Mouse (Mus musculus) kidney, embryonic 14.5 days (tissue): ENCODE results near the gene Tmem219. TPM values are rescaled to one million over a fixed set of nuclear protein-coding genes. Genes with fewer than 3 reads are reported as not detected.
A peak's percentile ranks its signal among the peaks of the same experiment; 100 is the strongest.
"Not testable (repeated sequence)": the region's sequence is repeated elsewhere in the genome, so short reads cannot be mapped to it uniquely, and the experiment has no call there.

Experiments used
- ATAC-seq: fragments of 200-750 bp; cut with Nextera tagmentation; 2 replicates; pipeline ENCODE4 v1.8.0; 2017; ENCODE audit warnings: moderate number of reproducible peaks, mild to moderate bottlenecking, moderate TSS enrichment, moderate library complexity; ENCODE audit not compliant: low FRiP score, low TSS enrichment
- H3K27ac ChIP-seq: fragments of 300-500 bp; sonication (generic); 2 replicates; pipeline ENCODE4 v1.5.1; 2014; ENCODE audit warnings: low read depth, mild to moderate bottlenecking, low read length, moderate library complexity, mixed read lengths
- H3K27me3 ChIP-seq: fragments of 300-500 bp; sonication (generic); 2 replicates; pipeline ENCODE4 v1.6.1; 2014; ENCODE audit warnings: mild to moderate bottlenecking, low read length; ENCODE audit not compliant: control insufficient read depth, insufficient read depth
- H3K36me3 ChIP-seq: fragments of 300-500 bp; sonication (generic); 2 replicates; pipeline ENCODE4 v1.6.1; 2014; ENCODE audit warnings: low read length, mixed read lengths; ENCODE audit not compliant: control insufficient read depth, insufficient read depth
- H3K4me1 ChIP-seq: fragments of 300-500 bp; sonication (generic); 2 replicates; pipeline ENCODE4 v1.6.1; 2014; ENCODE audit warnings: low read length, mixed read lengths; ENCODE audit not compliant: control insufficient read depth, insufficient read depth
- H3K4me2 ChIP-seq: fragments of 300-500 bp; sonication (generic); replicated peaks from 2 replicates; pipeline ENCODE4 v1.6.1; 2014; ENCODE audit warnings: low read depth, mild to moderate bottlenecking, low read length
- H3K4me3 ChIP-seq: fragments of 300-500 bp; sonication (generic); 2 replicates; pipeline ENCODE4 v1.5.1; 2014; ENCODE audit warnings: mild to moderate bottlenecking, low read length
- H3K9ac ChIP-seq: fragments of 300-500 bp; sonication (generic); 2 replicates; pipeline ENCODE4 v1.6.1; 2014; ENCODE audit warnings: low read depth, mild to moderate bottlenecking, low read length, moderate library complexity
- H3K9me3 ChIP-seq: fragments of 300-500 bp; sonication (generic); 2 replicates; pipeline ENCODE4 v1.6.1; 2016; ENCODE audit warnings: low read length; ENCODE audit not compliant: control insufficient read depth
- WGBS: fragments of 180-500 bp; shearing (Covaris S2); extraction: QIAGEN DNeasy Blood & Tissue Kit; methylation state at CpG from one replicate; pipeline ENCODE4 v1.1.7; 2014; 5-methylcytosine and 5-hydroxymethylcytosine counted together
- polyA plus RNA-seq: library from polyadenylated mRNA; unstranded; fragments of >200 nt; fragmentation: Nextera tagmentation; extraction: Ambion mirVana; gene quantifications from 2 replicates; pipeline ENCODE4 v1.2.1, GENCODE M21; 2014

Tmem219 gene
- polyA plus RNA-seq, 1 experiment from 2014 or later = 27.4 TPM

DNA sequence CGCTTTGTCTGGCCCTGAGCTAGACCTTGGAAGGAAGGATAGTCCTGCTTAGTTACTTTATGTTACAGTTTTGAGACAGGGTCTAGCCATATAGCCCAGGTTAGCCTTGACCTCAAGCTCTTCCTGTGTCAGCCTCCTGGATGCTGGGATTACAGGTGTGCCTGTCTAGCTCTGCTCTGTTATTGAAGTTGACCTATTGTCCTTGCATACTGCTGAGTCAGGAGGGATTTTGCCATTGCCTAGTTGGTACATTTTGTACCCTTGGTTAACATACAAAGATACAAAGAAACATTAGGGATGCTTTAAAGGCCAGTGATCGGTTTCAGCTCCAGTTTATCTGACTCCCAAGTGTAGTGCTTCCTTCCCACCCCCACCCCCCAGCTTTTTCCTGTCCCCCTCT is 9.9 kb upstream of the Tmem219 start:
- Histone ChIP-seq H3K27me3 (no peaks in the 10 kb centered on the region), H3K27ac (no peak overlapping the region), H3K36me3 (peaks cover 42% of the 10 kb centered on the region), H3K4me2 (no peak overlapping the region), H3K9me3 (no peaks in the 10 kb centered on the region), H3K4me1 (peaks cover 9% of the 10 kb centered on the region), H3K9ac (no peak overlapping the region), H3K4me3 (no peak overlapping the region)
- ATAC-seq = no peak
- 87% methylated on average over 2 of the region's 2 CpGs for WGBS

- peak overlapping the region; percentile 86 for H3K4me2 ChIP-seq
- peak overlapping the region; percentile 72 for H3K9ac ChIP-seq
- H3K4me1 ChIP-seq = peaks cover 9% of the 10 kb centered on the region
- no peaks in the 10 kb centered on the region for H3K9me3 ChIP-seq
- H3K4me3 ChIP-seq = peak overlapping the region; percentile 69
- peaks cover 22% of the 10 kb centered on the region; the same call in 1 of the 2 replicates for H3K36me3 ChIP-seq
- under 1% methylated on average over 26 of the region's 27 CpGs for WGBS
- peak overlapping the region; percentile 5; the same call in 1 of the 2 replicates for H3K27ac ChIP-seq
- no peaks in the 10 kb centered on the region for H3K27me3 ChIP-seq
- peak; percentile 78 for ATAC-seq
These were observed 6.3 kb upstream of the Tmem219 start for GRCm38 (mm10) chr7:126929046-126929445.

- Histone ChIP-seq H3K27me3 (no peaks in the 10 kb centered on the region), H3K4me1 (peaks cover 9% of the 10 kb centered on the region), H3K27ac (peak within 1 kb of the TSS; percentile 5; the same call in 1 of the 2 replicates), H3K4me2 (peak within 1 kb of the TSS; percentile 86), H3K9ac (peak within 1 kb of the TSS; percentile 72), H3K36me3 (peaks cover 22% of the 10 kb centered on the region; the same call in 1 of the 2 replicates), H3K4me3 (peak within 1 kb of the TSS; percentile 69), H3K9me3 (no peaks in the 10 kb centered on the region)
- peak; percentile 97 for ATAC-seq
- 4% methylated on average over 56 of the region's 56 CpGs for WGBS
These were observed 5.8 kb upstream of the Tmem219 start, which contains the start of gene Kctd13 for GRCm38 (mm10) chr7:126928384-126929037. TSS of gene Kctd13 (plus strand) at chr7:126928879.

GRCm38 (mm10) chr7:126926299-126926698 is 3.6 kb upstream of the Tmem219 start:
- H3K27me3 ChIP-seq = no peaks in the 10 kb centered on the region
- WGBS = 40% methylated on average over 3 of the region's 3 CpGs
- no peak overlapping the region for H3K4me2 ChIP-seq

GRCm38 (mm10) chr7:126923999-126924398 is 1.3 kb upstream of the Tmem219 start:
- H3K4me3 ChIP-seq = no peak overlapping the region
- no peak overlapping the region for H3K27ac ChIP-seq
- H3K9ac ChIP-seq = no peak overlapping the region
- no peak overlapping the region for H3K4me2 ChIP-seq
- no peaks in the 10 kb centered on the region for H3K9me3 ChIP-seq
- H3K27me3 ChIP-seq = no peaks in the 10 kb centered on the region
- H3K36me3 ChIP-seq = no peaks in the 10 kb centered on the region
- whole genome bisulfite sequencing = 81% methylated on average over 5 of the region's 5 CpGs
- no peaks in the 10 kb centered on the region for H3K4me1 ChIP-seq
- ATAC-seq = no peak

More at GRCm38 (mm10) chr7:126926299-126926698, 3.6 kb upstream of the Tmem219 start:
- no peak for ATAC-seq
- Histone ChIP-seq H3K4me1 (peaks cover 9% of the 10 kb centered on the region), H3K9me3 (no peaks in the 10 kb centered on the region), H3K9ac (no peak overlapping the region), H3K36me3 (peaks cover 8% of the 10 kb centered on the region; the same call in 1 of the 2 replicates), H3K27ac (no peak overlapping the region), H3K4me3 (no peak overlapping the region)

- no peaks in the 10 kb centered on the region for H3K4me1 ChIP-seq
- no peaks in the 10 kb centered on the region for H3K27me3 ChIP-seq
- H3K36me3 ChIP-seq = no peaks in the 10 kb centered on the region
- 67% methylated on average over 2 of the region's 2 CpGs for WGBS
- ATAC-seq = no peak
- no peak overlapping the region for H3K4me2 ChIP-seq
- no peaks in the 10 kb centered on the region for H3K9me3 ChIP-seq
- H3K4me3 ChIP-seq = no peak overlapping the region
- no peak overlapping the region for H3K9ac ChIP-seq
- H3K27ac ChIP-seq = 0 out of 2 replicates have a peak overlapping the region, but pooled peaks have one; percentile 7
These were observed 1.2 kb downstream of the Tmem219 start for GRCm38 (mm10) chr7:126921563-126921962.

GRCm38 (mm10) chr7:126919973-126920372 is 2.7 kb downstream of the Tmem219 start:
- no peak overlapping the region for H3K4me2 ChIP-seq
- no peaks in the 10 kb centered on the region for H3K36me3 ChIP-seq
- H3K9me3 ChIP-seq = no peaks in the 10 kb centered on the region
- no peak overlapping the region for H3K4me3 ChIP-seq
- no peaks in the 10 kb centered on the region for H3K4me1 ChIP-seq
- WGBS = 88% methylated on average over 4 of the region's 4 CpGs
- H3K27me3 ChIP-seq = no peaks in the 10 kb centered on the region
- no peak for ATAC-seq
- no peak overlapping the region for H3K27ac ChIP-seq
- H3K9ac ChIP-seq = no peak overlapping the region

GRCm38 (mm10) chr7:126918356-126918755 is 4.4 kb downstream of the Tmem219 start:
- H3K9me3 ChIP-seq, H3K27me3 ChIP-seq, H3K36me3 ChIP-seq, H3K27ac ChIP-seq, H3K4me1 ChIP-seq, H3K4me3 ChIP-seq, ATAC-seq, H3K4me2 ChIP-seq, H3K9ac ChIP-seq: not testable (repeated sequence)
- 29% methylated on average over 4 of the region's 4 CpGs for WGBS

- Histone ChIP-seq H3K4me1 (no peaks in the 10 kb centered on the region), H3K36me3 (no peaks in the 10 kb centered on the region), H3K9ac (no peak overlapping the region), H3K27ac (no peak overlapping the region), H3K27me3 (no peaks in the 10 kb centered on the region), H3K9me3 (no peaks in the 10 kb centered on the region), H3K4me3 (no peak overlapping the region), H3K4me2 (no peak overlapping the region)
- 85% methylated on average over 3 of the region's 3 CpGs for WGBS
- no peak for ATAC-seq
These were observed 7.9 kb downstream of the Tmem219 start for GRCm38 (mm10) chr7:126914844-126915243.
